Mouse (Mus musculus): ENCODE measurements around the gene Ina. TPM values are rescaled to one million over a fixed set of nuclear protein-coding genes. Genes with fewer than 3 reads are reported as not detected.

The Ina gene
- polyA plus RNA-seq (2016; fragmentation: Nextera tagmentation; extraction: Ambion mirVana): 51.0 and 98.3 TPM in 2 replicates

GRCm38 (mm10) chr19:47014447-47015381, at the start of gene Ina, which contains the start of gene Nt5c2:
Gene Ina, plus strand, starts transcription at chr19:47014698.
Gene Nt5c2, minus strand, starts transcription at chr19:47015153.
- peak within 1 kb of the TSS; percentile 79 for H3K27ac ChIP-seq (replicated peaks)
- peaks cover 79% of the 10 kb centered on the region for H3K27me3 ChIP-seq (ENCODE audit: low read depth, poor library complexity, severe bottlenecking)
- H3K4me3 ChIP-seq: peak within 1 kb of the TSS; percentile 60
- H3K4me1 ChIP-seq: peaks cover 46% of the 10 kb centered on the region
- DNase-seq (ENCODE audit: low spot score): peak; percentile 66
- no peaks in the 10 kb centered on the region for H3K36me3 ChIP-seq
- H3K9me3 ChIP-seq (replicated peaks): no peaks in the 10 kb centered on the region
- under 1% methylated on average over 123 of the region's 124 CpGs for WGBS

- H3K9me3 ChIP-seq (replicated peaks): no peaks in the 10 kb centered on the region
- no peaks in the 10 kb centered on the region for H3K36me3 ChIP-seq
- no peak for DNase-seq (ENCODE audit: low spot score)
- H3K27ac ChIP-seq (replicated peaks): no peak overlapping the region
- H3K27me3 ChIP-seq (ENCODE audit: low read depth, poor library complexity, severe bottlenecking): no peaks in the 10 kb centered on the region
- H3K4me3 ChIP-seq: no peak overlapping the region
- H3K4me1 ChIP-seq: peaks cover 38% of the 10 kb centered on the region
These were observed 49.0 kb upstream of the Ina start for GRCm38 (mm10) chr19:46965496-46965895.

GRCm38 (mm10) chr19:46966330-46966729, 48.2 kb upstream of the Ina start:
- no peaks in the 10 kb centered on the region for H3K36me3 ChIP-seq
- WGBS: 91% methylated on average over 6 of the region's 6 CpGs
- H3K27me3 ChIP-seq (ENCODE audit: low read depth, poor library complexity, severe bottlenecking): no peaks in the 10 kb centered on the region

GRCm38 (mm10) chr19:46967861-46968260, 46.6 kb upstream of the Ina start:
- DNase-seq (ENCODE audit: low spot score): no peak
- H3K27me3 ChIP-seq (ENCODE audit: low read depth, poor library complexity, severe bottlenecking): no peaks in the 10 kb centered on the region
- peaks cover 40% of the 10 kb centered on the region for H3K4me1 ChIP-seq
- no peaks in the 10 kb centered on the region for H3K9me3 ChIP-seq (replicated peaks)
- no peak overlapping the region for H3K4me3 ChIP-seq
- WGBS: 50% methylated on average over 4 of the region's 4 CpGs
- no peak overlapping the region for H3K27ac ChIP-seq (replicated peaks)
- H3K36me3 ChIP-seq: no peaks in the 10 kb centered on the region

More at GRCm38 (mm10) chr19:46966330-46966729, 48.2 kb upstream of the Ina start:
- Histone ChIP-seq H3K4me1 (peaks cover 38% of the 10 kb centered on the region), H3K4me3 (no peak overlapping the region), H3K9me3 (replicated peaks) (no peaks in the 10 kb centered on the region), H3K27ac (replicated peaks) (no peak overlapping the region)
- DNase-seq (ENCODE audit: low spot score): no peak

DNA sequence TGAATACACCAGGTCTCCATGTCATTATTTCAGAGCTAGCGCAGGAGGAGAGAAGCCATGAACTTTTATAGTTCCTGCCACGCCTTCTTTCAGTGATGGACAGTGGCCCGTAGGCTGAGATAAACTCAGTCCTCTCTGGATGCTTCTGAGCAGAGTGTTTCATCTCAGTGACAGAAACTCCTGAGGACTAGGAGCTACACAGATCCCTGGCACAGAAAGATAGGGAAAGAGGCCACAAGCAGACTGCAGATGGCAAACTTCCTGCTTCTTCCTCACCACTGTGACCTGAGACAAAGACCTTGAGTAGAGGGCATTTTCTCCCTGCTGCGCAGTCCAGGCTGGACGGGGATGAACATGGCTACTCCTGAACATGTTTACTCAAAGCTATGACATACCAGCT, 45.7 kb upstream of the Ina start:
- Histone ChIP-seq H3K27me3 (ENCODE audit: low read depth, poor library complexity, severe bottlenecking) (no peaks in the 10 kb centered on the region), H3K4me1 (peaks cover 37% of the 10 kb centered on the region), H3K4me3 (no peak overlapping the region), H3K36me3 (no peaks in the 10 kb centered on the region), H3K9me3 (replicated peaks) (no peaks in the 10 kb centered on the region), H3K27ac (replicated peaks) (peak overlapping the region; percentile 35; the same call in 1 of the 2 replicates)
- 88% methylated on average over 5 of the region's 5 CpGs for WGBS
- no peak for DNase-seq (ENCODE audit: low spot score)

GRCm38 (mm10) chr19:46969286-46969985, 45.1 kb upstream of the Ina start:
- no peak overlapping the region for H3K27ac ChIP-seq (replicated peaks)
- H3K36me3 ChIP-seq: no peaks in the 10 kb centered on the region
- H3K4me1 ChIP-seq: peaks cover 37% of the 10 kb centered on the region
- H3K4me3 ChIP-seq: no peak overlapping the region
- no peaks in the 10 kb centered on the region for H3K27me3 ChIP-seq (ENCODE audit: low read depth, poor library complexity, severe bottlenecking)
- WGBS: 87% methylated on average over 22 of the region's 22 CpGs
- no peak for DNase-seq (ENCODE audit: low spot score)
- no peaks in the 10 kb centered on the region for H3K9me3 ChIP-seq (replicated peaks)

DNA sequence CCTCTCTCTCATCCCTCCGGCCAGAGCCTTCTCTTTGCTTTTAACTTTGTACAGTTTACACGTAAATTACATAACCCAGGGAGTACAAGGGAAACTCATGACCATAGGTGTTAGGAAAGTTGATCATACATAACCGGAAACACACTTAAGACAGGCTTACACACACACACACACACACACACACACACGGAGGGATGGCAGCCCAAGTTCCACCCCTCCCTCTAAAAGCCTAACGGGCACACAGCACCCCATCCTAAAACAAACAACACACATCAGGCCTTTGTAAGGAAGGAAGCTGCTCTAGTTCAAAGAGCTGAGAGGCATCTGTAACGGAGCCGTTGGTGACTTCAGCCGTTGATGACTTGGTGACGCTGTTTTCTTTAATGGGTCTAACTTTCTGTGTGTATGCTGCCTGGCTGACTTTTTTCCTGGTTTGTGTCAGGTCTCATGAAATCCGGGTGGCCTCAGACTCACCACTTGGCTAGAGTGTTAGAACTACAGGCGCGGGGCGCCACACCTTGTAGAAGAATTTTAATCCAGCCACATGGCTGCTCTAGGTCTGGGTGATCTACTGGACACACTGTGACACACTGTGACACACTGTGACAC, 44.3 kb upstream of the Ina start:
- H3K4me1 ChIP-seq: peaks cover 37% of the 10 kb centered on the region
- H3K36me3 ChIP-seq: no peaks in the 10 kb centered on the region
- peak overlapping the region; percentile 88 for H3K27ac ChIP-seq (replicated peaks)
- no peak overlapping the region for H3K4me3 ChIP-seq
- H3K27me3 ChIP-seq (ENCODE audit: low read depth, poor library complexity, severe bottlenecking): no peaks in the 10 kb centered on the region
- no peak for DNase-seq (ENCODE audit: low spot score)
- no peaks in the 10 kb centered on the region for H3K9me3 ChIP-seq (replicated peaks)
- 71% methylated on average over 13 of the region's 13 CpGs for WGBS

DNA sequence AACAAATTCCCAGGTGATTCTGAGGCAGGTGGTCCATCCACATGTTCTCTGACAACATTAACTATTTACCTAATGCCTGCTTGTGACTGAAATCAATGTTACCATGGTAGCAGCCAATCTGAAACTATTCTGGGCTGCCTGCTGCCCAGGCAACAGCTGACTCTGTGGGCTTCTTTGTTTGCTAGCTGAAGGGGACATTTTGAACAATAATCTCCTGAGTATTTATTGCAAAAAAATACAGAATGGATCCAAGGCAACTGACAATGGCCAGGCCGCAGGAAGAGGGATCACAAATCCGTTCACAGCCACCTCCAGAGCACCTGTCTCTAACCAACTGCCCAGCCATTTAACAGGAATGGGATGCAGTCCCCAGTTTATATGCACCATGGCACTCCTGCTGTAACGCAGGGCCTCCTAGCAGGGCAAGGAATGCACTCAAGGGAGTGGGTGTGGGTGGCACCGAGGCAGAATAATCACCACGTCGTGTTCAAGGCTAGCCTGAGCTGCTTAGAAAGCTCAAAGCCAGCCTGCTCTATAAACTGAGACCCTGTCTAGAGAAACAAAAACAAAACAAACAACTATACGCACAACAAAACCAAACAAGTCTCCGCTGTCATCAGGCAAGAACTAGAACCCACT, 43.3 kb upstream of the Ina start:
- Histone ChIP-seq H3K27me3 (ENCODE audit: low read depth, poor library complexity, severe bottlenecking) (no peaks in the 10 kb centered on the region), H3K27ac (replicated peaks) (peak overlapping the region; percentile 88), H3K9me3 (replicated peaks) (no peaks in the 10 kb centered on the region), H3K4me3 (no peak overlapping the region), H3K36me3 (no peaks in the 10 kb centered on the region), H3K4me1 (peaks cover 37% of the 10 kb centered on the region)
- 46% methylated on average over 8 of the region's 8 CpGs for WGBS
- DNase-seq (ENCODE audit: low spot score): peak; percentile 44

DNA sequence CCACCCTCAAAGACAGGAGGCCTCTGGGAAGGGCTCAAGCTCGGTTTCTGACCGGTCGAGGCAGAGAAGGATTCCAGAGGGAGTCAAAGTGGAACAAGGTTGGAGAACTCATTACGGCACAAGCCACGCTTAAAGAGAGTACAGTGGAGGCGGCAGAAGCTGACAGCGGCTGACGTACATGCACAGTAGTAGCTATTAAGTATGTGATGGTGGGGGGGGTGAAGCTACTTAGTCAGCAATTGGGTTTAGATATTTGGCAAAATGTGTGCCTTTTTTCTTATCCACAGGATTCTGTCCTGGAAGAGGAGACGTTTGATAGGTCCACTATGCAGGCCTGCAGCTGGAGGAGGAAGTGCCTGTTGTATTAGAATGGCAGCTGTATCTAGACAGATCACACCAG, 42.8 kb upstream of the Ina start:
- DNase-seq (ENCODE audit: low spot score): no peak
- no peaks in the 10 kb centered on the region for H3K9me3 ChIP-seq (replicated peaks)
- no peak overlapping the region for H3K4me3 ChIP-seq
- no peaks in the 10 kb centered on the region for H3K36me3 ChIP-seq
- 74% methylated on average over 9 of the region's 9 CpGs for WGBS
- H3K4me1 ChIP-seq: peaks cover 37% of the 10 kb centered on the region
- no peaks in the 10 kb centered on the region for H3K27me3 ChIP-seq (ENCODE audit: low read depth, poor library complexity, severe bottlenecking)
- H3K27ac ChIP-seq (replicated peaks): peak overlapping the region; percentile 88

- Histone ChIP-seq H3K27ac (replicated peaks) (peak overlapping the region; percentile 88), H3K4me1 (peaks cover 37% of the 10 kb centered on the region), H3K36me3 (no peaks in the 10 kb centered on the region), H3K4me3 (no peak overlapping the region), H3K27me3 (ENCODE audit: low read depth, poor library complexity, severe bottlenecking) (no peaks in the 10 kb centered on the region), H3K9me3 (replicated peaks) (no peaks in the 10 kb centered on the region)
- no peak for DNase-seq (ENCODE audit: low spot score)
- 96% methylated on average over 3 of the region's 3 CpGs for WGBS
These were observed 42.3 kb upstream of the Ina start for GRCm38 (mm10) chr19:46972159-46972558.

- Histone ChIP-seq H3K27ac (replicated peaks) (no peak overlapping the region), H3K36me3 (no peaks in the 10 kb centered on the region), H3K9me3 (replicated peaks) (no peaks in the 10 kb centered on the region), H3K27me3 (ENCODE audit: low read depth, poor library complexity, severe bottlenecking) (no peaks in the 10 kb centered on the region), H3K4me3 (no peak overlapping the region), H3K4me1 (peaks cover 24% of the 10 kb centered on the region)
- DNase-seq (ENCODE audit: low spot score): no peak
- 84% methylated on average over 4 of the region's 4 CpGs for WGBS
These were observed 38.9 kb upstream of the Ina start for GRCm38 (mm10) chr19:46975565-46975964.

DNA sequence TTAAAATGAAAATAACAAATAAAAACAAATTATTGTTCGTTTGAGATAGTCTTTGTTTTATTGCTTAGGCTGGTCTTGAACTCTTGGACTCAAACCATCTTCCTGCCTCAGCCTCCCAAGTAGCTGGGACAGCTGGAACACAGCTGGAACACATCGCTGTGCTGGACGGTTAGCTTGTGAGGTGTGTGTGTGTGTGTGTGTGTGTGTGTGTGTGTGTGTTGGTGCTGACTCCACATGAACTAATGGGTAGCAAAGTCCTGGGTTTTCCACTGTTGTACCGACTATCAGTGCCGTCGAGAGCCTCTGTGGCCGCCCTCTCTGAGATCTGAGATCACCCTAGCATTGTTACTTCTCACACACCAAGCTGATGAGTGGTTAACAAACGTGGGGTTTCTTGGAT, 38.5 kb upstream of the Ina start:
- DNase-seq (ENCODE audit: low spot score): no peak
- Histone ChIP-seq H3K27me3 (ENCODE audit: low read depth, poor library complexity, severe bottlenecking) (no peaks in the 10 kb centered on the region), H3K36me3 (no peaks in the 10 kb centered on the region), H3K4me1 (peaks cover 19% of the 10 kb centered on the region), H3K9me3 (replicated peaks) (no peaks in the 10 kb centered on the region), H3K27ac (replicated peaks) (no peak overlapping the region), H3K4me3 (no peak overlapping the region)
- WGBS: 86% methylated on average over 8 of the region's 8 CpGs

Measured in midbrain, embryonic 10.5 days (tissue).